Mouse (Mus musculus) stomach, embryonic 15.5 days (tissue): ENCODE results near the gene OR5BS1P. TPM values are rescaled to one million over a fixed set of nuclear protein-coding genes. Genes with fewer than 3 reads are reported as not detected.
"Not testable (repeated sequence)": the region's sequence is repeated elsewhere in the genome, so short reads cannot be mapped to it uniquely, and the experiment has no call there.

Source experiments
- ATAC-seq: fragments of 200-750 bp; cut with Nextera tagmentation; 2 replicates; pipeline ENCODE4 v1.8.0; 2017; ENCODE audit warnings: low read depth, moderate number of reproducible peaks, moderate TSS enrichment; ENCODE audit not compliant: insufficient read depth, low FRiP score
- H3K27ac ChIP-seq: fragments of 300-500 bp; sonication (generic); 2 replicates; pipeline ENCODE4 v1.5.1; 2015; ENCODE audit warnings: mild to moderate bottlenecking, inconsistent platforms
- H3K27me3 ChIP-seq: fragments of 300-500 bp; sonication (generic); replicated peaks from 2 replicates; pipeline ENCODE4 v1.6.1; 2015; ENCODE audit warnings: inconsistent platforms
- H3K36me3 ChIP-seq: fragments of 300-500 bp; sonication (generic); 2 replicates; pipeline ENCODE4 v1.6.1; 2015; ENCODE audit warnings: inconsistent platforms
- H3K4me1 ChIP-seq: fragments of 300-500 bp; sonication (generic); 2 replicates; pipeline ENCODE4 v1.6.1; 2015; ENCODE audit warnings: inconsistent platforms
- H3K4me2 ChIP-seq: fragments of 300-500 bp; sonication (generic); 2 replicates; pipeline ENCODE4 v1.6.1; 2015; ENCODE audit warnings: mild to moderate bottlenecking, inconsistent platforms
- H3K4me3 ChIP-seq: fragments of 300-500 bp; sonication (generic); replicated peaks from 2 replicates; pipeline ENCODE4 v1.5.1; 2015; ENCODE audit warnings: inconsistent platforms
- H3K9ac ChIP-seq: fragments of 300-500 bp; sonication (generic); 2 replicates; pipeline ENCODE4 v1.6.1; 2015; ENCODE audit warnings: inconsistent platforms
- H3K9me3 ChIP-seq: fragments of 300-500 bp; sonication (generic); 2 replicates; pipeline ENCODE4 v1.6.1; 2016; ENCODE audit warnings: inconsistent platforms
- WGBS: fragments of 180-500 bp; shearing (Covaris S2); methylation state at CpG from one replicate; pipeline ENCODE4 v1.1.7; 2015; 5-methylcytosine and 5-hydroxymethylcytosine counted together
- polyA plus RNA-seq: library from polyadenylated mRNA; unstranded; fragments of >200 nt; fragmentation: Nextera tagmentation; extraction: Ambion mirVana; gene quantifications from 2 replicates; pipeline ENCODE4 v1.2.1, GENCODE M21; 2015

Gene OR5BS1P
- polyA plus RNA-seq, 1 experiment from 2014 or later, result not detected

- H3K36me3 ChIP-seq, result no peaks in the 10 kb centered on the region
- H3K4me1 ChIP-seq, result peaks cover 4% of the 10 kb centered on the region
- H3K4me3 ChIP-seq, result no peak overlapping the region
- no peak overlapping the region for H3K4me2 ChIP-seq
- WGBS, result 61% methylated on average over 2 of the region's 2 CpGs
- no peak overlapping the region for H3K9ac ChIP-seq
- no peaks in the 10 kb centered on the region for H3K27me3 ChIP-seq
- ATAC-seq, result no peak
- no peaks in the 10 kb centered on the region for H3K9me3 ChIP-seq
- no peak overlapping the region for H3K27ac ChIP-seq
Observed at GRCm38 (mm10) chr15:98509387-98509786, 39.7 kb downstream of the OR5BS1P start.

GRCm38 (mm10) chr15:98510438-98511385 is 41.0 kb downstream of the OR5BS1P start:
- Histone ChIP-seq H3K27me3 (no peaks in the 10 kb centered on the region), H3K9me3 (no peaks in the 10 kb centered on the region), H3K4me3 (peak overlapping the region; percentile 14; the same call in 1 of the 2 replicates), H3K9ac (no peak overlapping the region), H3K4me1 (peaks cover 4% of the 10 kb centered on the region), H3K27ac (no peak overlapping the region), H3K36me3 (no peaks in the 10 kb centered on the region), H3K4me2 (peak overlapping the region; percentile 48)
- no peak for ATAC-seq
- WGBS, result 25% methylated on average over 25 of the region's 25 CpGs

- ATAC-seq, result no peak
- no peaks in the 10 kb centered on the region for H3K9me3 ChIP-seq
- no peak overlapping the region for H3K27ac ChIP-seq
- no peaks in the 10 kb centered on the region for H3K36me3 ChIP-seq
- no peak overlapping the region for H3K4me3 ChIP-seq
- no peak overlapping the region for H3K9ac ChIP-seq
- H3K4me1 ChIP-seq, result peaks cover 4% of the 10 kb centered on the region
- no peaks in the 10 kb centered on the region for H3K27me3 ChIP-seq
- H3K4me2 ChIP-seq, result peak overlapping the region; percentile 48; the same call in 1 of the 2 replicates
- WGBS, result 63% methylated on average over 13 of the region's 13 CpGs
Observed at GRCm38 (mm10) chr15:98511386-98511928, 41.8 kb downstream of the OR5BS1P start.

GRCm38 (mm10) chr15:98512232-98512631 is 42.5 kb downstream of the OR5BS1P start:
- Histone ChIP-seq H3K4me2 (no peak overlapping the region), H3K36me3 (no peaks in the 10 kb centered on the region), H3K4me3 (no peak overlapping the region), H3K4me1 (peaks cover 4% of the 10 kb centered on the region), H3K27me3 (no peaks in the 10 kb centered on the region), H3K27ac (no peak overlapping the region), H3K9me3 (no peaks in the 10 kb centered on the region), H3K9ac (no peak overlapping the region)
- no peak for ATAC-seq
- 57% methylated on average over 8 of the region's 8 CpGs for WGBS

- ATAC-seq, result no peak
- H3K9me3 ChIP-seq, result no peaks in the 10 kb centered on the region
- no peak overlapping the region for H3K9ac ChIP-seq
- 29% methylated on average over 17 of the region's 17 CpGs for WGBS
- H3K27ac ChIP-seq, result no peak overlapping the region
- H3K4me1 ChIP-seq, result peaks cover 4% of the 10 kb centered on the region
- H3K4me3 ChIP-seq, result no peak overlapping the region
- H3K27me3 ChIP-seq, result no peaks in the 10 kb centered on the region
- no peaks in the 10 kb centered on the region for H3K36me3 ChIP-seq
- no peak overlapping the region for H3K4me2 ChIP-seq
Observed at GRCm38 (mm10) chr15:98512799-98513321, 43.2 kb downstream of the OR5BS1P start.

GRCm38 (mm10) chr15:98513676-98514075 is 44.0 kb downstream of the OR5BS1P start:
- H3K4me3 ChIP-seq, ATAC-seq, H3K36me3 ChIP-seq, H3K9ac ChIP-seq, H3K9me3 ChIP-seq, H3K4me2 ChIP-seq, H3K27ac ChIP-seq, H3K4me1 ChIP-seq, H3K27me3 ChIP-seq: not testable (repeated sequence)
- WGBS, result 70% methylated on average over 3 of the region's 3 CpGs

- Histone ChIP-seq H3K4me2 (no peak overlapping the region), H3K27ac (no peak overlapping the region), H3K27me3 (no peaks in the 10 kb centered on the region), H3K9me3 (no peaks in the 10 kb centered on the region), H3K4me1 (peaks cover 4% of the 10 kb centered on the region), H3K36me3 (no peaks in the 10 kb centered on the region), H3K9ac (no peak overlapping the region), H3K4me3 (no peak overlapping the region)
- WGBS, result 82% methylated on average over 8 of the region's 8 CpGs
- ATAC-seq, result no peak
Observed at GRCm38 (mm10) chr15:98514146-98514545, 44.5 kb downstream of the OR5BS1P start.

GRCm38 (mm10) chr15:98514845-98515244 is 45.1 kb downstream of the OR5BS1P start:
- H3K9me3 ChIP-seq, ATAC-seq, H3K4me3 ChIP-seq, H3K27ac ChIP-seq, H3K4me1 ChIP-seq, H3K4me2 ChIP-seq, H3K9ac ChIP-seq, H3K27me3 ChIP-seq, H3K36me3 ChIP-seq: not testable (repeated sequence)
- 77% methylated on average over 2 of the region's 2 CpGs for WGBS

- Histone ChIP-seq H3K27me3 (no peaks in the 10 kb centered on the region), H3K4me1 (no peaks in the 10 kb centered on the region), H3K9ac (no peak overlapping the region), H3K4me3 (no peak overlapping the region), H3K27ac (no peak overlapping the region), H3K36me3 (peaks cover 22% of the 10 kb centered on the region), H3K9me3 (no peaks in the 10 kb centered on the region), H3K4me2 (no peak overlapping the region)
- no peak for ATAC-seq
- 69% methylated on average over 16 of the region's 16 CpGs for WGBS
Observed at GRCm38 (mm10) chr15:98517380-98518355, 48.0 kb downstream of the OR5BS1P start.

GRCm38 (mm10) chr15:98521245-98521644 is 51.5 kb downstream of the OR5BS1P start:
- no peak overlapping the region for H3K27ac ChIP-seq
- H3K9ac ChIP-seq, result no peak overlapping the region
- 88% methylated on average over 3 of the region's 3 CpGs for WGBS
- no peak overlapping the region for H3K4me3 ChIP-seq
- no peaks in the 10 kb centered on the region for H3K27me3 ChIP-seq
- H3K9me3 ChIP-seq, result no peaks in the 10 kb centered on the region
- ATAC-seq, result no peak
- no peak overlapping the region for H3K4me2 ChIP-seq
- peaks cover 46% of the 10 kb centered on the region for H3K36me3 ChIP-seq
- no peaks in the 10 kb centered on the region for H3K4me1 ChIP-seq

- Histone ChIP-seq H3K36me3 (peaks cover 58% of the 10 kb centered on the region), H3K9me3 (no peaks in the 10 kb centered on the region), H3K4me2 (no peak overlapping the region), H3K9ac (no peak overlapping the region), H3K27me3 (no peaks in the 10 kb centered on the region), H3K4me3 (no peak overlapping the region), H3K27ac (no peak overlapping the region), H3K4me1 (no peaks in the 10 kb centered on the region)
- WGBS, result 76% methylated on average over 5 of the region's 5 CpGs
- ATAC-seq, result no peak; the same call in 1 of the 2 replicates
Observed at GRCm38 (mm10) chr15:98526057-98526456, 56.4 kb downstream of the OR5BS1P start.
